Mouse (Mus musculus) limb, embryonic 12.5 days (tissue): ENCODE measurements around the gene Tada3. TPM values are rescaled to one million over a fixed set of nuclear protein-coding genes. Genes with fewer than 3 reads are reported as not detected.

Experiments
- ATAC-seq: fragments of 200-750 bp; cut with Nextera tagmentation; 2 replicates; pipeline ENCODE4 v1.8.0; 2017; ENCODE audit warnings: low read depth, moderate TSS enrichment; ENCODE audit not compliant: insufficient number of reproducible peaks, insufficient read depth, low FRiP score, low TSS enrichment
- H3K27ac ChIP-seq: fragments of 300-500 bp; sonication (generic); 2 replicates; pipeline ENCODE4 v1.5.1; 2016; ENCODE audit warnings: mild to moderate bottlenecking, moderate library complexity
- H3K27me3 ChIP-seq: fragments of 300-500 bp; sonication (generic); 2 replicates; pipeline ENCODE4 v1.6.1; 2016; ENCODE audit warnings: mild to moderate bottlenecking, moderate library complexity
- H3K36me3 ChIP-seq: fragments of 300-500 bp; sonication (generic); 2 replicates; pipeline ENCODE4 v1.6.1; 2016; ENCODE audit warnings: mild to moderate bottlenecking, moderate library complexity
- H3K4me1 ChIP-seq: fragments of 300-500 bp; sonication (generic); replicated peaks from 2 replicates; pipeline ENCODE4 v1.6.1; 2016
- H3K4me2 ChIP-seq: fragments of 300-500 bp; sonication (generic); 2 replicates; pipeline ENCODE4 v1.6.1; 2016; ENCODE audit warnings: mild to moderate bottlenecking, moderate library complexity
- H3K4me3 ChIP-seq: fragments of 300-500 bp; sonication (generic); replicated peaks from 2 replicates; pipeline ENCODE4 v1.5.1; 2016; ENCODE audit warnings: mild to moderate bottlenecking
- H3K9ac ChIP-seq: fragments of 300-500 bp; sonication (generic); replicated peaks from 2 replicates; pipeline ENCODE4 v1.6.1; 2016; ENCODE audit warnings: mild to moderate bottlenecking, moderate library complexity
- H3K9me3 ChIP-seq: fragments of 300-500 bp; sonication (generic); 2 replicates; pipeline ENCODE4 v1.6.1; 2016; ENCODE audit warnings: mild to moderate bottlenecking, moderate library complexity
- WGBS: fragments of 180-500 bp; shearing (Covaris S2); methylation state at CpG from one replicate; pipeline ENCODE4 v1.1.7; 2016; 5-methylcytosine and 5-hydroxymethylcytosine counted together
- polyA plus RNA-seq: library from polyadenylated mRNA; unstranded; fragments of >200 nt; fragmentation: Nextera tagmentation; extraction: Ambion mirVana; gene quantifications from 2 replicates; pipeline ENCODE4 v1.2.1, GENCODE M21; 2016

Gene Tada3
- polyA plus RNA-seq = 45.4 and 48.9 TPM in 2 replicates

- H3K27me3 ChIP-seq = no peaks in the 10 kb centered on the region
- peak within 1 kb of the TSS; percentile 93 for H3K27ac ChIP-seq
- H3K36me3 ChIP-seq = peaks cover 60% of the 10 kb centered on the region
- H3K4me2 ChIP-seq = peak within 1 kb of the TSS; percentile 93
- H3K9me3 ChIP-seq = no peaks in the 10 kb centered on the region
- WGBS = under 1% methylated on average over 61 of the region's 61 CpGs
- peak within 1 kb of the TSS; percentile 97 for H3K4me3 ChIP-seq
- H3K4me1 ChIP-seq = peaks cover 15% of the 10 kb centered on the region
- H3K9ac ChIP-seq = peak within 1 kb of the TSS; percentile 96
- peak; percentile 95 for ATAC-seq
These were observed at the start of gene Tada3, which contains the start of gene Arpc4 for GRCm38 (mm10) chr6:113377496-113378385. Gene Tada3, minus strand, starts transcription at chr6:113377883. Gene Arpc4, plus strand, starts transcription at chr6:113378115.

- no peak overlapping the region for H3K4me2 ChIP-seq
- 67% methylated on average over 3 of the region's 3 CpGs for WGBS
- no peaks in the 10 kb centered on the region for H3K36me3 ChIP-seq
- no peaks in the 10 kb centered on the region for H3K9me3 ChIP-seq
- H3K4me1 ChIP-seq = no peaks in the 10 kb centered on the region
- H3K27me3 ChIP-seq = no peaks in the 10 kb centered on the region; the same call in 1 of the 2 replicates
- H3K9ac ChIP-seq = no peak overlapping the region
- no peak overlapping the region for H3K4me3 ChIP-seq
- H3K27ac ChIP-seq = no peak overlapping the region
- ATAC-seq = no peak
These were observed 49.7 kb upstream of the Tada3 start for GRCm38 (mm10) chr6:113427397-113427796.

DNA sequence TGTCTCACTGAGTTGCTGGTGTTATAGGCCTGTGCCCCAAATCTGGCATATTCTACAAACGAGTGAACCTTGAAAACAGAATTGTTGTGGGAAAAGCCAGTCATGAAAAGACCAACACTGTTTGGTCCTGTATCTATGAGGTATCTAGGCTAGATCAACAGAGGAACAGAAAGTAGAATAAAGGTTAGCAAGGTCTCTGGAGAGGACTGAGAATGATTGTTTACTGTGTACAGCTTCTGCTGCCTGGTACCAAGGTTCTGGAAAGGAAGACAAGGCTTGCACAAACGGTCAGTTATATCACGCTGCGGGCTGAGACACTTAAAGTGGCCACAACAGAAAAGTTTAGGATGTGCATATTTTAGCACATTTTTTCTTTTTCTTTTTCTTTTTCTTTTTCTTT, 49.0 kb upstream of the Tada3 start:
- no peak overlapping the region for H3K4me3 ChIP-seq
- 89% methylated on average over 4 of the region's 4 CpGs for WGBS
- no peak overlapping the region for H3K4me2 ChIP-seq
- H3K27me3 ChIP-seq = no peaks in the 10 kb centered on the region; the same call in 1 of the 2 replicates
- no peaks in the 10 kb centered on the region for H3K9me3 ChIP-seq
- ATAC-seq = no peak
- H3K36me3 ChIP-seq = no peaks in the 10 kb centered on the region
- H3K9ac ChIP-seq = no peak overlapping the region
- H3K27ac ChIP-seq = no peak overlapping the region
- no peaks in the 10 kb centered on the region for H3K4me1 ChIP-seq

DNA sequence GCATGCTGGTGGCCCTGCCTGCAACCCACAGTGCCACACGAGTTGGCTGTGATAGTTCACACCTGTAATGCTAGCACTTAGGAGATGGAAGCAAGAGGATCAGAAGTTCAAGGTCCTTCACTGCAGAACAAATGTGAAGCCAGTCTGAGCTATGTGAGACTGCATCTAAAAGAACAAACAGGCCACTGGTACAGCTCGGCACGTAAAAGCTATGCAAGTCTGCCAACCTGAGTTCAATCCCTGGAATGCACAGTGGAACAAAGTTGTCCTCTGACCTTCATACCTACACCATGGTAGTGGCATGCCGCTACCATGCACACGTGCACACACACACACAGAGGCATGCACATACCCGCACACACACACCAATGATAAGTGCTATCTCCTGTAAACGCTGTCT, 46.5 kb upstream of the Tada3 start:
- H3K9me3 ChIP-seq = no peaks in the 10 kb centered on the region
- no peak for ATAC-seq
- 81% methylated on average over 7 of the region's 7 CpGs for WGBS
- H3K4me3 ChIP-seq = no peak overlapping the region
- H3K36me3 ChIP-seq = no peaks in the 10 kb centered on the region
- no peak overlapping the region for H3K9ac ChIP-seq
- peaks cover 3% of the 10 kb centered on the region; the same call in 1 of the 2 replicates for H3K4me1 ChIP-seq
- H3K4me2 ChIP-seq = no peak overlapping the region
- no peak overlapping the region for H3K27ac ChIP-seq
- no peaks in the 10 kb centered on the region; the same call in 1 of the 2 replicates for H3K27me3 ChIP-seq

DNA sequence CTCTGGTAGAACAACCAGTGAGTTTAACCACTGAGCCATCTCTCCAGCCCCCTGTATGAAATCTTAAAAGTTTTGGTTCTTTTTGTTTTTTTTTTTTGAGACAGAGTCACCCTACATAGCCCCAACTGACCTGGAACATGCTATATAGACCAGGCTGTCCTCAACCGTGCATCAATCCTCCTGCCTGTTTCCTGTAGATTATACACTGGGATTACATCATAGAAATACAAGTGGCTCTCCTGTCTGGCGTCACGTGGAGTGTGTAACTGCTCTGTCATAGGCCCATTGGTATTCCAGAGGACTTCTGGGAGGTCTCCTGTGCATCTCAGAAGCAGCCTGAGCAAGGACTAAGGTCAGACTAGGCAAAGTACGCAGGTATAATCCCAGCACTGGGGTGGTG, 45.3 kb upstream of the Tada3 start:
- H3K9ac ChIP-seq = no peak overlapping the region
- no peak for ATAC-seq
- H3K4me2 ChIP-seq = no peak overlapping the region

DNA sequence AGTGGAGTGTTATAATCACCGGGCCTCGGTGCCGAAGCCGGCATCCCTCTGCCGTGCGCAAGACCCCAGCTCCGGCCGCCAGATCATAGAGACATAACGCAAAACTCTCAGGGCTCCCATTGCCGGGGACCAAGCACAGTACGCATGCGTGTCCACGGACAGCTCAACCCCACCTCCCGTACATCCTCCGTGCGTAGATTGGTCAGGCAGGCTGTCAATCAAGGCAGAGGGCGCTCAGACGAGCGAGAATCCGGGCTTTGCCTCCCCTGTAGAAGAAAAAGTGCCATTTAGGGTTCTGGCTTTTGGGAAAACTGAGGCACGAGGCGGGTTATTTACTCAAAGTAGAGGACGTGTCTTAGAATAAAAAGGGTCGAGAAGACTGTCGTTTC, 41.5 kb upstream of the Tada3 start, which contains the start of gene Rpusd3:
Rpusd3 (minus strand) TSS at position 142 of the 389 bp plus-strand sequence.
- H3K36me3 ChIP-seq = peaks cover 26% of the 10 kb centered on the region
- peaks cover 17% of the 10 kb centered on the region for H3K4me1 ChIP-seq
- peak within 1 kb of the TSS; percentile 91 for H3K4me2 ChIP-seq
- under 1% methylated on average over 25 of the region's 25 CpGs for WGBS
- peak within 1 kb of the TSS; percentile 78 for H3K9ac ChIP-seq
- H3K4me3 ChIP-seq = peak within 1 kb of the TSS; percentile 63
- peak; percentile 96 for ATAC-seq
- H3K27ac ChIP-seq = peak within 1 kb of the TSS; percentile 78
- no peaks in the 10 kb centered on the region for H3K9me3 ChIP-seq
- H3K27me3 ChIP-seq = no peaks in the 10 kb centered on the region

More for the DNA sequence above, 45.3 kb upstream of the Tada3 start:
- Histone ChIP-seq H3K27me3 (no peaks in the 10 kb centered on the region; the same call in 1 of the 2 replicates), H3K9me3 (no peaks in the 10 kb centered on the region), H3K4me3 (no peak overlapping the region), H3K4me1 (peaks cover 11% of the 10 kb centered on the region), H3K36me3 (no peaks in the 10 kb centered on the region), H3K27ac (no peak overlapping the region)
- WGBS = 78% methylated on average over 4 of the region's 4 CpGs

GRCm38 (mm10) chr6:113418441-113419198, 40.9 kb upstream of the Tada3 start:
- peak overlapping the region; percentile 78 for H3K27ac ChIP-seq
- H3K9ac ChIP-seq = peak overlapping the region; percentile 78
- 14% methylated on average over 16 of the region's 16 CpGs for WGBS
- H3K4me3 ChIP-seq = peak overlapping the region; percentile 63
- ATAC-seq = peak; percentile 60; the same call in 1 of the 2 replicates
- peaks cover 17% of the 10 kb centered on the region for H3K4me1 ChIP-seq
- H3K9me3 ChIP-seq = no peaks in the 10 kb centered on the region
- H3K36me3 ChIP-seq = peaks cover 29% of the 10 kb centered on the region
- peak overlapping the region; percentile 91 for H3K4me2 ChIP-seq
- H3K27me3 ChIP-seq = no peaks in the 10 kb centered on the region

DNA sequence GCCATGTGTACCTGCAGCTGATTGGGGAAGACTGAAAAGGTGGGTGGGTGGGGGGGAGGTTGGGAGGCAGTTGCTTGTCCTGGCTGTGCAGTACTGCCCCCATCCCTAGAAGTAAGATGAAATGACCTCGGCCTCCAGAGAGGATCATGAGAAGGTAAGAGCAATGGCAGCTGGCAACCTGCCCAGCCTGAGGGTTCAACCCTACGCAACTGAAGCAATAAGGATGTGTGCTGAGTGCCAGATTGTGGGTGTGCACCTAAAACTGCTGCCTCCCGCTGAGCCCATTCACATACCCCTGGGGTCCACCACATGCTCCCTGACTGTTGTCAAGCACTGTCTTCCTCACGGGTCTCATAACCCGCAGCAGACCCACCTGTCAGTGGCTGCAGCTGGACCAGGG, 38.7 kb upstream of the Tada3 start:
- no peaks in the 10 kb centered on the region for H3K9me3 ChIP-seq
- H3K27me3 ChIP-seq = no peaks in the 10 kb centered on the region
- no peak overlapping the region for H3K9ac ChIP-seq
- ATAC-seq = no peak
- peaks cover 32% of the 10 kb centered on the region for H3K36me3 ChIP-seq
- no peak overlapping the region for H3K27ac ChIP-seq
- H3K4me3 ChIP-seq = no peak overlapping the region
- H3K4me1 ChIP-seq = peaks cover 17% of the 10 kb centered on the region
- WGBS = 88% methylated on average over 5 of the region's 5 CpGs
- no peak overlapping the region for H3K4me2 ChIP-seq

DNA sequence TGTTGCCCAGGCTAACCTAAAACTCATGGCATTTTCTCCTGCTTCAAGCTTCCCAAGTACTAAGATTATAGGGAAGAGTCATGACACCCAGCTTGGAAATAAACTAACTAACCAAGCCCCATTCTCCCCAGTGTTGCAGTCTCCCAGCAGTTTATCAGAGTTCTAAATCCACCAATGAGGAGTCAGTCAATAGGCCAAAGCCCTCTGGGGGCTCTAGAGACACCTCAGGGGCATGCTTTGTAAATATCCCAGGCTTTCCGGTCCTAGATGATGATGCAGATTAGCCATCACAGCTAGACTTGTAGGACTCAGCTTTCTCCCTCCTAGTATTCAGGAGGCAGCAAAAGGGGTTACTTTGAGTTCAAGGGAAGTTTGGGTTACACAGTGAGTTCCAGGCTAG, 32.3 kb upstream of the Tada3 start:
- no peak overlapping the region for H3K9ac ChIP-seq
- WGBS = 68% methylated on average over 1 of the region's 1 CpGs
- H3K9me3 ChIP-seq = no peaks in the 10 kb centered on the region

GRCm38 (mm10) chr6:113406683-113407082, 29.0 kb upstream of the Tada3 start:
- no peaks in the 10 kb centered on the region for H3K27me3 ChIP-seq

More for the DNA sequence above, 32.3 kb upstream of the Tada3 start:
- Histone ChIP-seq H3K27me3 (no peaks in the 10 kb centered on the region), H3K27ac (no peak overlapping the region), H3K4me3 (no peak overlapping the region), H3K36me3 (peaks cover 30% of the 10 kb centered on the region), H3K4me1 (peaks cover 11% of the 10 kb centered on the region; the same call in 1 of the 2 replicates), H3K4me2 (no peak overlapping the region)
- ATAC-seq = no peak

GRCm38 (mm10) chr6:113405483-113405882, 27.8 kb upstream of the Tada3 start:
- ATAC-seq = no peak
- Histone ChIP-seq H3K9me3 (no peaks in the 10 kb centered on the region), H3K9ac (no peak overlapping the region), H3K4me2 (no peak overlapping the region), H3K27ac (no peak overlapping the region), H3K4me3 (no peak overlapping the region), H3K4me1 (peaks cover 11% of the 10 kb centered on the region; the same call in 1 of the 2 replicates), H3K27me3 (no peaks in the 10 kb centered on the region), H3K36me3 (peaks cover 23% of the 10 kb centered on the region)
- 84% methylated on average over 6 of the region's 6 CpGs for WGBS

More at GRCm38 (mm10) chr6:113406683-113407082, 29.0 kb upstream of the Tada3 start:
- Histone ChIP-seq H3K4me1 (peaks cover 11% of the 10 kb centered on the region; the same call in 1 of the 2 replicates), H3K9me3 (no peaks in the 10 kb centered on the region), H3K4me3 (no peak overlapping the region), H3K36me3 (peaks cover 18% of the 10 kb centered on the region), H3K27ac (no peak overlapping the region), H3K4me2 (no peak overlapping the region), H3K9ac (no peak overlapping the region)
- ATAC-seq = no peak
- WGBS = 78% methylated on average over 9 of the region's 9 CpGs
